Mouse (Mus musculus): ENCODE measurements at regions not wholly inside any gene's neighbourhood (a gene's known extent, or its start where the extent isn't known, plus 50 kb on each side); places are given as distances from the start of the nearest gene placed in this dataset.

- no peak overlapping the region for H3K4me3 ChIP-seq (ENCODE audit: low read depth, low read length)
- H3K9me3 ChIP-seq (ENCODE audit: low read length) = no peaks in the 10 kb centered on the region
- H3K36me3 ChIP-seq (ENCODE audit: insufficient read depth) = no peaks in the 10 kb centered on the region
- TF ChIP-seq CTCF (IDR thresholded peaks at IDR 0.05; ENCODE audit: low read depth) = no peak
- H3K9ac ChIP-seq = no peak overlapping the region
- ATAC-seq (peak; percentile 80), DNase-seq (peak; percentile 48)
- no peak overlapping the region for H3K27ac ChIP-seq (ENCODE audit: low read depth, low read length)
- no peaks in the 10 kb centered on the region for H3K27me3 ChIP-seq (ENCODE audit: insufficient read depth, low read length)
- 62% methylated on average over 2 of the region's 2 CpGs for WGBS
- H3K4me2 ChIP-seq (ENCODE audit: low read depth) = no peak overlapping the region
- H3K4me1 ChIP-seq (ENCODE audit: insufficient read depth) = no peaks in the 10 kb centered on the region
These were observed 71.6 kb upstream of the Zmat1 start for GRCm38 (mm10) chrX:135080380-135081158.

- Histone ChIP-seq H3K4me2 (ENCODE audit: low read depth) (no peak overlapping the region), H3K27me3 (ENCODE audit: insufficient read depth, low read length) (no peaks in the 10 kb centered on the region), H3K9ac (no peak overlapping the region), H3K9me3 (ENCODE audit: low read length) (no peaks in the 10 kb centered on the region), H3K4me1 (ENCODE audit: insufficient read depth) (no peaks in the 10 kb centered on the region), H3K4me3 (ENCODE audit: low read depth, low read length) (no peak overlapping the region), H3K27ac (ENCODE audit: low read depth, low read length) (no peak overlapping the region), H3K36me3 (ENCODE audit: insufficient read depth) (no peaks in the 10 kb centered on the region)
- no peak for TF ChIP-seq CTCF (IDR thresholded peaks at IDR 0.05; ENCODE audit: low read depth)
- 87% methylated on average over 2 of the region's 2 CpGs for WGBS
- DNase-seq = no peak
- no peak for ATAC-seq
These were observed 70.4 kb upstream of the Zmat1 start for GRCm38 (mm10) chrX:135079388-135079787.

- H3K36me3 ChIP-seq (ENCODE audit: insufficient read depth) = no peaks in the 10 kb centered on the region
- ATAC-seq = no peak
- TF ChIP-seq CTCF (IDR thresholded peaks at IDR 0.05; ENCODE audit: low read depth) = no peak
- 80% methylated on average over 2 of the region's 2 CpGs for WGBS
- H3K27ac ChIP-seq (ENCODE audit: low read depth, low read length) = no peak overlapping the region
- H3K4me3 ChIP-seq (ENCODE audit: low read depth, low read length) = no peak overlapping the region
- no peaks in the 10 kb centered on the region for H3K27me3 ChIP-seq (ENCODE audit: insufficient read depth, low read length)
- no peak overlapping the region for H3K4me2 ChIP-seq (ENCODE audit: low read depth)
- H3K9me3 ChIP-seq (ENCODE audit: low read length) = no peaks in the 10 kb centered on the region
- DNase-seq = no peak
- H3K4me1 ChIP-seq (ENCODE audit: insufficient read depth) = no peaks in the 10 kb centered on the region
- no peak overlapping the region for H3K9ac ChIP-seq
These were observed 66.9 kb upstream of the Zmat1 start for GRCm38 (mm10) chrX:135075903-135076302.

GRCm38 (mm10) chrX:135069448-135069847 lies 60.4 kb upstream of the Zmat1 start:
- Histone ChIP-seq H3K9me3 (ENCODE audit: low read length) (no peaks in the 10 kb centered on the region), H3K4me2 (ENCODE audit: low read depth) (no peak overlapping the region), H3K9ac (no peak overlapping the region), H3K36me3 (ENCODE audit: insufficient read depth) (no peaks in the 10 kb centered on the region), H3K27me3 (ENCODE audit: insufficient read depth, low read length) (no peaks in the 10 kb centered on the region), H3K27ac (ENCODE audit: low read depth, low read length) (no peak overlapping the region), H3K4me3 (ENCODE audit: low read depth, low read length) (no peak overlapping the region), H3K4me1 (ENCODE audit: insufficient read depth) (no peaks in the 10 kb centered on the region)
- DNase-seq (no peak), ATAC-seq (no peak)
- WGBS = 30% methylated on average over 1 of the region's 1 CpGs
- TF ChIP-seq CTCF (IDR thresholded peaks at IDR 0.05; ENCODE audit: low read depth) = no peak

- no peak overlapping the region for H3K4me3 ChIP-seq (ENCODE audit: low read depth, low read length)
- TF ChIP-seq CTCF (IDR thresholded peaks at IDR 0.05; ENCODE audit: low read depth) = no peak
- no peak overlapping the region for H3K27ac ChIP-seq (ENCODE audit: low read depth, low read length)
- DNase-seq (no peak), ATAC-seq (peak; percentile 76)
- 79% methylated on average over 3 of the region's 3 CpGs for WGBS
- no peaks in the 10 kb centered on the region for H3K4me1 ChIP-seq (ENCODE audit: insufficient read depth)
- H3K9ac ChIP-seq = no peak overlapping the region
- H3K27me3 ChIP-seq (ENCODE audit: insufficient read depth, low read length) = no peaks in the 10 kb centered on the region
- H3K4me2 ChIP-seq (ENCODE audit: low read depth) = no peak overlapping the region
- H3K36me3 ChIP-seq (ENCODE audit: insufficient read depth) = no peaks in the 10 kb centered on the region
- no peaks in the 10 kb centered on the region for H3K9me3 ChIP-seq (ENCODE audit: low read length)
These were observed 51.2 kb upstream of the Zmat1 start for GRCm38 (mm10) chrX:135060184-135060583.

- no peak for DNase-seq
- 0 out of 2 replicates have a peak, but pooled peaks cover 2% of the 10 kb centered on the region for H3K9me3 ChIP-seq (ENCODE audit: low read length)
- no peaks in the 10 kb centered on the region for H3K27me3 ChIP-seq (ENCODE audit: insufficient read depth, low read length)
- no peaks in the 10 kb centered on the region for H3K36me3 ChIP-seq (ENCODE audit: insufficient read depth)
- no peak overlapping the region for H3K9ac ChIP-seq
- H3K4me1 ChIP-seq (ENCODE audit: insufficient read depth) = no peaks in the 10 kb centered on the region
- ATAC-seq = peak; percentile 58
- TF ChIP-seq CTCF (IDR thresholded peaks at IDR 0.05; ENCODE audit: low read depth) = no peak
- no peak overlapping the region for H3K4me3 ChIP-seq (ENCODE audit: low read depth, low read length)
- no peak overlapping the region for H3K27ac ChIP-seq (ENCODE audit: low read depth, low read length)
- 59% methylated on average over 3 of the region's 3 CpGs for WGBS
- H3K4me2 ChIP-seq (ENCODE audit: low read depth) = no peak overlapping the region
These were observed 49.9 kb upstream of the Zmat1 start for GRCm38 (mm10) chrX:135058949-135059348.

Data from forebrain, postnatal 0 days (tissue).